Mouse (Mus musculus) hindbrain, embryonic 16.5 days (tissue): Measurements from ENCODE around the gene Fam160a1. TPM values are rescaled to one million over a fixed set of nuclear protein-coding genes. Genes with fewer than 3 reads are reported as not detected.

Source experiments
- ATAC-seq: fragments of 200-750 bp; cut with Nextera tagmentation; 2 replicates; pipeline ENCODE4 v1.8.0; 2017; ENCODE audit warnings: moderate TSS enrichment, moderate library complexity
- H3K27ac ChIP-seq: fragments of 300-500 bp; sonication (generic); 2 replicates; pipeline ENCODE4 v1.5.1; 2014; ENCODE audit warnings: low read depth, mild to moderate bottlenecking, control low read depth, low read length, moderate library complexity
- H3K27me3 ChIP-seq: fragments of 300-500 bp; sonication (generic); replicated peaks from 2 replicates; pipeline ENCODE4 v1.6.1; 2014; ENCODE audit warnings: low read length; ENCODE audit not compliant: control insufficient read depth, insufficient read depth
- H3K36me3 ChIP-seq: fragments of 300-500 bp; sonication (generic); 2 replicates; pipeline ENCODE4 v1.6.1; 2014; ENCODE audit warnings: mild to moderate bottlenecking, low read length, moderate library complexity, mixed read lengths; ENCODE audit not compliant: control insufficient read depth, insufficient read depth
- H3K4me1 ChIP-seq: fragments of 300-500 bp; sonication (generic); 2 replicates; pipeline ENCODE4 v1.6.1; 2014; ENCODE audit warnings: low read depth, low read length; ENCODE audit not compliant: control insufficient read depth, insufficient read depth
- H3K4me2 ChIP-seq: fragments of 300-500 bp; sonication (generic); 2 replicates; pipeline ENCODE4 v1.6.1; 2014; ENCODE audit warnings: mild to moderate bottlenecking, low read length, control low read depth, moderate library complexity
- H3K4me3 ChIP-seq: fragments of 300-500 bp; sonication (generic); 2 replicates; pipeline ENCODE4 v1.5.1; 2014; ENCODE audit warnings: mild to moderate bottlenecking, low read length, control low read depth, moderate library complexity
- H3K9ac ChIP-seq: fragments of 300-500 bp; sonication (generic); 2 replicates; pipeline ENCODE4 v1.6.1; 2014; ENCODE audit warnings: low read depth, mild to moderate bottlenecking, control low read depth, low read length, moderate library complexity
- H3K9me3 ChIP-seq: fragments of 300-500 bp; sonication (generic); 2 replicates; pipeline ENCODE4 v1.6.1; 2014; ENCODE audit warnings: mild to moderate bottlenecking, low read length, moderate library complexity; ENCODE audit not compliant: control insufficient read depth
- WGBS: fragments of 180-500 bp; shearing (Covaris S2); extraction: QIAGEN DNeasy Blood & Tissue Kit; methylation state at CpG from one replicate; pipeline ENCODE4 v1.1.7; 2014; 5-methylcytosine and 5-hydroxymethylcytosine counted together
- polyA plus RNA-seq: library from polyadenylated mRNA; unstranded; fragments of >200 nt; fragmentation: Nextera tagmentation; extraction: Ambion mirVana; gene quantifications from 2 replicates; pipeline ENCODE4 v1.2.1, GENCODE M21; 2015

The Fam160a1 gene
- polyA plus RNA-seq, 1 experiment from 2014 or later: 0.63 TPM

DNA sequence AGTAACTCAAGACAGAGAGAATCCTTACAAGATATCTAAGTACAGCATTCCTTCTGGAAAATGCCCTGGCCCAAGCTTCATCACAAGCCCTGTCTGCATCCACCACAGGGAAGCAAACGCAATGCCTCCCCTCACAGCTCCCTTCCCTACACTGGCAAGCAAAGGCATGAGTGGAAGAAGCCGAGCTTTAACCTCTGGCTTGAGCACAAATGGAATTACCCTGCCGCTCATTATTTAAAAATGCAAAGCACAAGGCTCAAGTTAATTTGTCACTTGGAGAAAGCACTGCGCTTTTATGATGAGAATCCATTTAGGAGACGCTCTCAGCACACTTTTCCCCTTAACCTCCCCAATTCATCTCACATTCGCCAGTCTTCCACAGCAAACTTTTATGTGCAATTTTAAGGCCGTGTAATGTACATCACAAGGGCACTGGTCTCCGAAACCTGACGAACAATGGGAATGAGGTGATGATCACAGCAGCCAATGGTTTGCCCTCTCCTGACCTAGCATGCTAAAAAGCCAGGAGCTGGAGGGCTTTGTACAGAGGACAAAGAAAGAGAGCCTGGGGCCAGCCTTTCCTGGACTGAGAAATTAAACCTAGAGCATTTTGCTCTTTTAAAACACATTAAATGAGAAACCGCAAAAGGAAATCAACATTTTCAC, 15.5 kb upstream of the Fam160a1 start:
- WGBS: 42% methylated on average over 10 of the region's 10 CpGs
- no peaks in the 10 kb centered on the region for H3K4me1 ChIP-seq
- no peaks in the 10 kb centered on the region for H3K27me3 ChIP-seq
- ATAC-seq: no peak
- no peak overlapping the region for H3K4me3 ChIP-seq
- H3K36me3 ChIP-seq: no peaks in the 10 kb centered on the region
- no peak overlapping the region for H3K27ac ChIP-seq
- H3K9ac ChIP-seq: no peak overlapping the region
- no peaks in the 10 kb centered on the region for H3K9me3 ChIP-seq
- no peak overlapping the region for H3K4me2 ChIP-seq

DNA sequence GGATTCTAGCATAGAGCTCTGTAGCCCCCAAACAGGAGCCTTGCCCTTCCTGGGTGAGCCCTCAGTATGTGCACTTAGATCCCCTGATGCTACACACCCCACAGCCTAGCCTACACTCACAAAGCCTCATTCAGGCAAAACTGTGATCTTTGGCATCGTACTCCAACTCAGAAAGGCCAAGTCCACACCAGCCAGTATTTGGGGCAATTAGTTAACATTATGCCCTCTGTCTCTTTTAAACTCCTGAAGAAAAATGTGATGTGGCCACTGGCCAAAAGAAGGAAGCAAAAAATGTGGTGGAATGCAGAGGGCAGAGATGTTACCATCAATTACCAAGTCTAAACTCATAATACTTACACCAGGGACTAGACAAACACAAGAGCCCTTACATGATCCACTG, 14.7 kb upstream of the Fam160a1 start:
- Histone ChIP-seq H3K36me3 (no peaks in the 10 kb centered on the region), H3K9ac (no peak overlapping the region), H3K9me3 (no peaks in the 10 kb centered on the region), H3K4me2 (no peak overlapping the region), H3K4me3 (no peak overlapping the region), H3K4me1 (no peaks in the 10 kb centered on the region), H3K27me3 (no peaks in the 10 kb centered on the region), H3K27ac (no peak overlapping the region)
- no peak for ATAC-seq
- WGBS: 82% methylated on average over 1 of the region's 1 CpGs

DNA sequence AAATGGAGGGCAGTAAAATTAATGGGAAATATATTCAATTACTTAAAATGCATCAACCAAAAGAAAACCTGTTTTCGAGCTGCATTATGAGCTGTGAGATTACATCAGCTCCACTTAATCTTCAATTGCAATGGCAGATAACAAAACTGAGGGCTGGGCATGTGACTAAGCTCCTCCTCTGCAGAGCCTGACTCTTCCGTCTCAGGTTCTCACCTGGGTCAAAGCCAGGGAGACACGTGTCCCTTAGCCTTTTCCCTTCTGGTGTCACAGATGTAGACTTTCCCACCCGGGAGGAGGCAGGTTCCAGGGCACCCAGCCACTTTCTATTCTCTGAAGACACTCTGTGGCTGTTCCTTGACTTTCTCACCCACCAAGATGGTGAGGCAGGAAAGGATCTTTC, 12.0 kb upstream of the Fam160a1 start:
- no peak for ATAC-seq
- no peaks in the 10 kb centered on the region for H3K9me3 ChIP-seq
- no peaks in the 10 kb centered on the region for H3K27me3 ChIP-seq
- H3K27ac ChIP-seq: no peak overlapping the region
- no peaks in the 10 kb centered on the region for H3K36me3 ChIP-seq
- WGBS: 62% methylated on average over 4 of the region's 4 CpGs
- H3K4me1 ChIP-seq: no peaks in the 10 kb centered on the region
- no peak overlapping the region for H3K4me2 ChIP-seq
- H3K9ac ChIP-seq: no peak overlapping the region
- no peak overlapping the region for H3K4me3 ChIP-seq

DNA sequence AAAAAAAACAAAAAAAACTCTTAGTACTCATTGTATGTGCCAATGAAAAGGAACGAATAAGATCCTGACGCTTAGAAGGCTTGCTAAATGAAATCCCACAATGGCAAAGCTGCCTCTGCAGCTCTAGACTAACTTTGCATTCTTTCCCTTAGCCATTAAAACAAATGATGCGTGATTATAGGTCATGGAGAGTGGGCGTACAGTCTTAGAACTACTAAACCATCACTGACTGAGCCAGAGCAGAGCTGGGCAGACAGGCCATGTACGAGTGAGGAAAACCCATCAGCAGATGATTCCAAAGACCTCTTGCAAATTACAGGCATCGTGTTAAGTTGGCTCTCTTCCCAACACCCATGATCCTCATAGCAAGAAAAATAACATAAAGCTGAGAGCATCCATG, 10.7 kb upstream of the Fam160a1 start:
- Histone ChIP-seq H3K36me3 (no peaks in the 10 kb centered on the region), H3K27ac (no peak overlapping the region), H3K4me3 (no peak overlapping the region), H3K27me3 (no peaks in the 10 kb centered on the region), H3K4me1 (no peaks in the 10 kb centered on the region), H3K9ac (no peak overlapping the region), H3K4me2 (no peak overlapping the region), H3K9me3 (no peaks in the 10 kb centered on the region)
- 56% methylated on average over 6 of the region's 6 CpGs for WGBS
- ATAC-seq: no peak

DNA sequence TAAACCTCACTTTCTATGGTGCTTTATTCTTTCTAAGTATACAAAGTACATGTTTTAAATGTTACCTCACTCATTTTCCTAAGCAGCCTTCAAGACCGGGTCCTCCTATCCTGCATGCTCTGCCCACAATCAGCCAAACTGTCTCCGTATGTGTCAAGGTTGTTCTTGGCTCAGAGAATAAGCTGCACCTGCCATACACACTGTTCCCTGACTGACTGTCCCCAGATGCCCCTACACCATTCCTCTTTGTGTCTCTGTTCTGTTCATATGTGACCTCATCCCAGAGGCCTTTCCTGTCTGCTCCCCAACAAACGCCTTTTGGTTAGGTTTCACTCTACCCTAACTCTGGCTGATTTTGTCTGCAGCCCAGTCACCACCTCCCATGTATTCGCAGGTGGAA, 10.2 kb upstream of the Fam160a1 start:
- Histone ChIP-seq H3K9me3 (no peaks in the 10 kb centered on the region), H3K27me3 (no peaks in the 10 kb centered on the region), H3K4me3 (no peak overlapping the region), H3K36me3 (no peaks in the 10 kb centered on the region), H3K27ac (no peak overlapping the region), H3K4me2 (no peak overlapping the region), H3K4me1 (no peaks in the 10 kb centered on the region), H3K9ac (no peak overlapping the region)
- ATAC-seq: no peak
- WGBS: 62% methylated on average over 4 of the region's 4 CpGs

DNA sequence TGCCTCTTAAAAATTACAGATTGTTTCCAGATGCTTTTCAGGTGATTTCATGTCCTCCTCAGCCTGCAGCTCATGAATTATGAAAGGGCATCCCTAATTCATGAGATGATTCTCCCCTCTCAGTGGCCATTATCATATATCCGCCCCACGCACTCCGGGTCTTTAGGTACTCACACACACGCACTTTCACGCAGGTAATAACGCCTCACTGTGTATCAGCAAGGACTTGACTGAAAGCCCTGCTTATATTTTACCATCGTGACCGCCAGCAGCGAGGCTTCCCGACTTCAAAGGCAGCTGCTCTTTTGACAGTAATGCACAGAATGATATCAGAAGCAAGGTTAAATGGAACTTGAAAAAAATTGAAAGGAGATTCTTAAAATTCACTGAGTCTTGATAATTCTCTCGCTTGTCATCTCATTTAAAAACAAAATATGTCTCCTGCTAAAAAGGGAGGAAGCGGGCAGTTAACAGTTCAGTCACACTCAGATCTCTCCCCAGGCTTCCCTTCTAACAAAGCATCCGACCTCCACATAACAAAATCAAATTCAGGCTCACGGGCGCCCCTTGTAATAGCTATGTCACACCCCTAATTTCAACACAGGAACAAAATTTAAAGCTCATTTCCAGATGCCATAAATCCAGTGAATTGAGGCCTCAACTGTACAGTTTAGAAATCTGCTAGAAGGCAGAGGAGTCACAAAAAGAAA, 3.9 kb upstream of the Fam160a1 start:
- H3K27ac ChIP-seq: no peak overlapping the region
- ATAC-seq: no peak

DNA sequence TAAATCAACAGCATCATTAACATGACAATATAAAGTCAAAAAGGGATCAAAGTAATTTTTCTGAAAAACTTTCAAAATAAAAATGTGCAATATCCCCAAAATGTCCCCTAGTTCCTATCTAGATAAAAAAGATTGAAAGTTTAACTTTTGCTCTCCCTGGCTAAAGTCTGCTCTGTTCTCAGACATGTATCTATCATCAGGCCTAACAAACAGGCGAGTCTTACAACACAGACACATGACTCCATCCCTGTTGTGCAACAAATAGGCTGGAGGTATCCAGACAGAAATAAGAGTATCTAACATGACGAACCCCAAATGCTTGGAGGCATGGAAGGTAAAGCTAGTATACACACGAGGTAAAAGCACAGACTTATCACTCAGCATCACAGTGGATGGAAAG, 2.2 kb upstream of the Fam160a1 start:
- Histone ChIP-seq H3K36me3 (no peaks in the 10 kb centered on the region), H3K4me2 (no peak overlapping the region), H3K9ac (no peak overlapping the region), H3K27ac (no peak overlapping the region), H3K4me3 (no peak overlapping the region), H3K27me3 (no peaks in the 10 kb centered on the region), H3K4me1 (no peaks in the 10 kb centered on the region), H3K9me3 (no peaks in the 10 kb centered on the region)
- WGBS: 89% methylated on average over 3 of the region's 3 CpGs
- ATAC-seq: no peak

More for the DNA sequence above, 3.9 kb upstream of the Fam160a1 start:
- Histone ChIP-seq H3K4me1 (no peaks in the 10 kb centered on the region), H3K9ac (no peak overlapping the region), H3K36me3 (no peaks in the 10 kb centered on the region), H3K9me3 (no peaks in the 10 kb centered on the region), H3K4me2 (no peak overlapping the region), H3K27me3 (no peaks in the 10 kb centered on the region), H3K4me3 (no peak overlapping the region)
- WGBS: 57% methylated on average over 15 of the region's 15 CpGs

DNA sequence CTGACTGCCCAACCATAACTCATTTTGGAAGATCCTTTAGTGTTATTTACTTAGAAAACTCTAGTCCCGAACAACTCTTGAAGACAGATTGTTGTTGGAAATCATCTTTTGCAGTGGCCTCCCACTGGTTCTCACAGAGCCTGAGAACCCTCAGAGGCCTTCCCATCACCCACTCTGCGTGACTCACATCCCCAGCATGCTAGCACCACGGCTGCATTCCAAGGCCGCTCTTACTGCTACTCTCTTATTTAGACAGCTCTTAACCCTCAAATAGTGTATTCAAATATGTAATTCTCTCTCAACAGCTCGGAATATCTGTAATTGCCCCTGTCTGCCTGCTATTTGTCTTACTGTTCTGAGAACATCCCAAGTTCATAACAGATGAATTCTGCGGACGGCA, 2.9 kb downstream of the Fam160a1 start:
- H3K4me2 ChIP-seq: no peak overlapping the region
- no peaks in the 10 kb centered on the region for H3K36me3 ChIP-seq
- 67% methylated on average over 7 of the region's 7 CpGs for WGBS
- no peak for ATAC-seq
- H3K9ac ChIP-seq: no peak overlapping the region
- no peak overlapping the region for H3K27ac ChIP-seq
- no peak overlapping the region for H3K4me3 ChIP-seq
- no peaks in the 10 kb centered on the region for H3K27me3 ChIP-seq
- no peaks in the 10 kb centered on the region for H3K9me3 ChIP-seq
- no peaks in the 10 kb centered on the region for H3K4me1 ChIP-seq

DNA sequence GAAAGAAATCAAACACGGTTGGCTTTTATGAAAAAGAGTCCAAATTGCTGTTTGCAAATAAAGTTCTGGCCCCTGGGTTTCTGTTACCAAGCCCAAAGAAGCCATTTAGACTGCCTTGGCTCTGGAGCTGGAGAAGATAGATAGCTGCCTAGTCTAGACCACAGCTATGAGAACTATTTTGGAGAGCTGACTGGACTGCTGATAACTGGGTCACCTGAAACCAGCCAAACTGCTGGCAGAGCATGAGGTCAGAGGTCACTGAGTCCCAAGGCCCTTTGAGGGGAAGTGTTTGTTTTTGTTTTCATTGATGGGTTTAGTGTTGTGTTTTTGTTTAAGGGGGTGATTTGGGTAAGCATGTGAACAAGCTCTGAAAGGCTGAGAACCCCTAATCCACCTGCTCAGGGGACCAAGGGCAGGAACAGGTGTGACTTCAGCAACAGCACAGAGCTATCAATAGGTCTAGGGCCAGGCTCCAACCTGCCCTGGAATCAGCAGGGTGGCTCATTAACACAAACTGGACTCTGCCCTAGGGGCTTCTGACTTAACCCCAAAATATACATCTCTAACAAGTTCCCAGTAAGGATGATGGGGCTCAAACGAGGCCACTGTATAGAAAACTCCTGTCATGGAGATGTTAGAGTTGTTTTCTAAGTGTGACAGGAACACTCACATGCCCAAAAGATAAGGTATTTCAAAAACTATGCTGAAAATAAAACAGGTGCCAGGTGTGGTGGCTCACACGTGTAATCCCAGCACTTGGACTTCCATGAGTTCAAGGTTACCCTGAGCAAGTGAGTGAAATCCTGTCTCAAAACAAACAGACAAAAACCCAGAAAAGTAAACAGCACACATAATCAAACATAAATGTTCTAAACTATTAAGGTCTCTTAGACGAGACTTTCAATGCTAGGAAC, 3.7 kb downstream of the Fam160a1 start:
- H3K36me3 ChIP-seq: no peaks in the 10 kb centered on the region
- H3K27ac ChIP-seq: no peak overlapping the region
- H3K9ac ChIP-seq: no peak overlapping the region
- no peaks in the 10 kb centered on the region for H3K9me3 ChIP-seq
- ATAC-seq: no peak
- no peak overlapping the region for H3K4me2 ChIP-seq
- H3K4me3 ChIP-seq: no peak overlapping the region
- no peaks in the 10 kb centered on the region for H3K4me1 ChIP-seq
- no peaks in the 10 kb centered on the region for H3K27me3 ChIP-seq
- 78% methylated on average over 4 of the region's 4 CpGs for WGBS
